Mouse (Mus musculus) cerebellum, adult 2 months (tissue): ENCODE results near the gene Rapgef6.

Experiments used
- CTCF ChIP-seq: fragments of 200-500 bp; IDR thresholded peaks from 2 replicates; pipeline ENCODE4 v1.5.1; 2011; ENCODE audit warnings: low read depth, mild to moderate bottlenecking, control low read depth, low read length, moderate library complexity, borderline replicate concordance; ENCODE audit not compliant: insufficient read depth
- POLR2A ChIP-seq: fragments of 200-500 bp; IDR thresholded peaks from 2 replicates; pipeline ENCODE4 v1.6.1; 2011; ENCODE audit warnings: low read length, control low read depth, borderline replicate concordance; ENCODE audit not compliant: insufficient read depth

DNA sequence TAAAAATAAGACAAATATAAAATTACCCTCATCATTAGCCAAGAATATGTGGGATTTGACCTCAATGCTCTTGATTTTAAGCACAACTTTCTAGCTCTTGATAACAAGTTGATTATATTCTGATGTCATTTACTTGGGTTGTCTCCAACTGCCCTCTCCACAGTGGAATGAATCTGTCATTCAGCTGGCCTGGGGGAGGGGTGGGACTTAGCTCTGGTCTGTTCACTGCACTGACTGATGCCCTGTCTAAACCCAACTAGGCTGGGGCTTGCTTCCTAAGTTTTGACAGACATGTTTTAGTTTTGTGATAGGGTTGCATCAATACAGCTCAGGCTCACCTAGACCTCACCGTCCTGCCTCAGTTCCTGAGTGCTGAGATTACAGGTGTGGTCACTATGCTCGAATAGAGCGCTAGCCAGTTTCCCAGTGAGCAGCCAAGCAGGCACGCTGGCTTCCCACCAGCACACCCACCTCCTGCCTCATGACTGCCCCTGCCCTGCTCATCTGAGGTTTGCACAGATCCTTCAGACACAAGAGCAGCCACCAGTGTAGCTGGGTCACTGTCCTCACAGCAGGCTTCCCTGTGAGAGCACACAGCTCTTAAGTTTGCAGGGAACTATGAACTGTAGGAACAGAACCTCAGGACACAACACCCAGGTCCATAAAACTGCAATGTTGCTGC, 201.8 kb downstream of the Rapgef6 start:
- TF ChIP-seq CTCF: no peak
- TF ChIP-seq POLR2A: no peak
